Mouse (Mus musculus): ENCODE results near the gene Gm20388. TPM values are rescaled to one million over a fixed set of nuclear protein-coding genes. Genes with fewer than 3 reads are reported as not detected.

The Gm20388 gene
- polyA plus RNA-seq, 1 experiment = 0.36 TPM

DNA sequence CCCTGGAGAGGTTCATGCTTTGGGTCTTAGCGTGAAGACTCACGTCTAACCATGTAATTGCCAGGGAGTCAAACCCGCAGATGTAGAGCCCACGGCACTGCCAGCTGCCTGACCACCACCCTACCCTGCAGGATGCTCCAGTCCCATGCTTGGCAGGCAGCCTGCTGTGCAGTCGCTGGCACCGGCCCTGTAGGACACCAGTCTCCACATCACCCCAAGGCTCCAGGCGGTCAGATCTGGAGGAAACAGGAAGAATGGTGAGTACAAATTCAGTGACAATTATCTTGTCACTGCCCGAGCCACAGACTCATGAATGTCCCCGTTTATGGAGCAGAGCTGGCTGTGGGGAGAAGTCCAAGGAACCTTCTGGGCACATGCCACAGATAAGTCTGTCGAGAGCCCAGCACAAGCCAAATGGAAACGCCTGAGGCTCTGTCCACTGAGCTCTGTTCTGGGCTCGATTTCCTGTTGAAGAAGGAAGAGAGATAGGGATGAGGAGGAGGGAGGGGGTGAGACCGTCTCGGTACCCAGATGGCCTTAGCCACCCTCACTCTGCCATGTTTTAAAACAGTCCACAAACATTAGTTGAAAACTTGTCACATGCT is 1006.3 kb downstream of the Gm20388 start:
- Histone ChIP-seq H3K9me3 (ENCODE audit: control insufficient read depth, low read length) (peaks cover 4% of the 10 kb centered on the region), H3K4me3 (replicated peaks) (no peak overlapping the region), H3K4me1 (ENCODE audit: control insufficient read depth) (no peaks in the 10 kb centered on the region), H3K27me3 (ENCODE audit: control insufficient read depth) (no peaks in the 10 kb centered on the region), H3K36me3 (ENCODE audit: control insufficient read depth) (no peaks in the 10 kb centered on the region)
- TF ChIP-seq TAL1 (IDR thresholded peaks at IDR 0.05; ENCODE audit: low read length) (no peak), GATA1 (IDR thresholded peaks at IDR 0.05; ENCODE audit: low read length) (no peak)

DNA sequence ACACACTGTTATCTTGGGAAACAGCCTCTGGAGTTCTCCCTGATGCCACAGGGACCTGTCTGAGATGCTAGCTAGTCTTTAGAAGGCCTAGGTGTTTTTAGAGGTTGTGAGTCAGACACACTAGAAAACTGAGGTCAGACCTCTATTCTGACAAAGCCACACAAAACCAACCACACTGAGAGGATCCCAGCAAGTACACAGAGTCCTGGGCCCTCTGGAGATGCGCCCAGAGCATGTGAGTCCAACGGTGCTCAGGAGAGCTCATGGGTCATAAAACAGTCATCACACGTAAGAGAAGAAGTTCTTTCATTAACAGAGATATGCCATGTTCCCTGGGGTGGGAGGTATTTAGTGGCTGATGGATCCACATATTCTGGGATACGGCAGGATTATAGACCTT is 1009.9 kb downstream of the Gm20388 start:
- H3K4me1 ChIP-seq (ENCODE audit: control insufficient read depth) = no peaks in the 10 kb centered on the region
- no peak overlapping the region for H3K4me3 ChIP-seq (replicated peaks)
- H3K27me3 ChIP-seq (ENCODE audit: control insufficient read depth) = no peaks in the 10 kb centered on the region
- peaks cover 10% of the 10 kb centered on the region for H3K9me3 ChIP-seq (ENCODE audit: control insufficient read depth, low read length)
- no peak for TF ChIP-seq GATA1 (IDR thresholded peaks at IDR 0.05; ENCODE audit: low read length)
- TF ChIP-seq TAL1 (IDR thresholded peaks at IDR 0.05; ENCODE audit: low read length) = no peak
- no peaks in the 10 kb centered on the region for H3K36me3 ChIP-seq (ENCODE audit: control insufficient read depth)

DNA sequence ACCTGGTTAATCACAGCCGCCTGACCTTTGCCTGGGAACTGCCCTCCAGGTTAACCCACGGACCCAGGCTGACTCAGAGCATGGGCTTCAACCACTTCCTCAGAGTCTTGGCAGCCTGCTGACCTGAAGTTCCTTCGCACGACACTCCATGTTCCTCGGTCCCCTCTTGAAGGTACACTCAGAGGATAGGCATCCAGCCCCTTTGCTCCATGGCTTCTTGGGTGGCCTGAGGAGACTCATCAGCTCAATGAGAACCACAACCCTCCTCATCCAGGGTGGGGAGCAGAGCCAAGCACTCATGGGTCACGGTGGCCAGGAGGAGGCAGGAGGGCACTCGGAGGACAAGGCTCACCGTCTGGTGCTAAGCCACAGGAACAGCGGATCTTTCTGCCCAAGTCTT is 1015.6 kb downstream of the Gm20388 start:
- Histone ChIP-seq H3K9me3 (ENCODE audit: control insufficient read depth, low read length) (peaks cover 10% of the 10 kb centered on the region), H3K4me3 (replicated peaks) (no peak overlapping the region), H3K36me3 (ENCODE audit: control insufficient read depth) (no peaks in the 10 kb centered on the region), H3K4me1 (ENCODE audit: control insufficient read depth) (no peaks in the 10 kb centered on the region), H3K27me3 (ENCODE audit: control insufficient read depth) (no peaks in the 10 kb centered on the region)
- TF ChIP-seq TAL1 (IDR thresholded peaks at IDR 0.05; ENCODE audit: low read length) (no peak), GATA1 (IDR thresholded peaks at IDR 0.05; ENCODE audit: low read length) (no peak)

DNA sequence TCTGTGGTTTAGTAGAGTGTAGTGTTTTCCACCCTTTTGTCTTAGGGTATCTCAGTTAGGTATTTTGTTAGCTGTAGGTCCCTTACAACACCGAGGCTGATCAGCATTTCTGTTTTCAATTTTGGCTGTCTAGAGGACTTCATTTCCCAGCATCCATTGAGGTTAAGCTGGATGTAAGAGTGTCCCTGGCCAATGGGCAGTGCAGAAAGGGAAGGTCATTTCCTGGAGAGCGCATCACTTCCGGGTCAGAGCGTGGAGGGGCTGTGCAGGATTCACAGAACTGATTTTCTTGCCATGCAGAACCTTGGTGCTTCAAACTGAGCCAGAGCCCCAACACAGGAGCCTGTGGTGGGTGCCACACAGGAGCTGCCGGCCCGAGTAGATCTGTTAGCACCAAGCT is 1017.4 kb downstream of the Gm20388 start:
- Histone ChIP-seq H3K4me1 (ENCODE audit: control insufficient read depth) (no peaks in the 10 kb centered on the region), H3K27me3 (ENCODE audit: control insufficient read depth) (no peaks in the 10 kb centered on the region), H3K9me3 (ENCODE audit: control insufficient read depth, low read length) (no peaks in the 10 kb centered on the region), H3K36me3 (ENCODE audit: control insufficient read depth) (no peaks in the 10 kb centered on the region), H3K4me3 (replicated peaks) (no peak overlapping the region)
- TF ChIP-seq TAL1 (IDR thresholded peaks at IDR 0.05; ENCODE audit: low read length) = no peak
- no peak for TF ChIP-seq GATA1 (IDR thresholded peaks at IDR 0.05; ENCODE audit: low read length)

GRCm38 (mm10) chr8:120934596-120934995 is 1024.0 kb downstream of the Gm20388 start:
- H3K9me3 ChIP-seq (ENCODE audit: control insufficient read depth, low read length) = no peaks in the 10 kb centered on the region
- H3K27me3 ChIP-seq (ENCODE audit: control insufficient read depth) = no peaks in the 10 kb centered on the region
- H3K4me1 ChIP-seq (ENCODE audit: control insufficient read depth) = no peaks in the 10 kb centered on the region
- H3K4me3 ChIP-seq (replicated peaks) = no peak overlapping the region
- H3K36me3 ChIP-seq (ENCODE audit: control insufficient read depth) = no peaks in the 10 kb centered on the region
- TF ChIP-seq TAL1 (IDR thresholded peaks at IDR 0.05; ENCODE audit: low read length) = no peak
- no peak for TF ChIP-seq GATA1 (IDR thresholded peaks at IDR 0.05; ENCODE audit: low read length)

DNA sequence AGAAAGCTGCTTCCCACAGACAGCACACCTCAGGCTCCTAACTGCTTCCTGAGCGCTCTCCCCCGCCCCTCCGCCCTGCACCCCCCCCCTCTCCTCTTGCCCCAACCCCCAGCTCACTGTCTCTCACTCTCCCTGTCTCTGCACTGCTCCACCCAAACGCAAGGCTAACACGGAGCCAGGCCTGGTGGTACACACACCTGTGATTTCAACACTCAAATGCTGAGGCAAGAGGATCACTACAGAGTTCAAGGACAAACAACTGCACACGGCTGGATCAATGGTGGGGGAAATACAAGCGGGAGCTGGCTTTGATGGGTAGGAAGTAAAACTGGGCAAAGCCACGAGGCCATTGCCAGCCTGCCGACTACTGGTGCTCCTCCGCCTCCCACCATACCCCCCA is 1026.0 kb downstream of the Gm20388 start:
- H3K9me3 ChIP-seq (ENCODE audit: control insufficient read depth, low read length) = no peaks in the 10 kb centered on the region
- no peaks in the 10 kb centered on the region for H3K27me3 ChIP-seq (ENCODE audit: control insufficient read depth)
- H3K4me3 ChIP-seq (replicated peaks) = no peak overlapping the region
- H3K36me3 ChIP-seq (ENCODE audit: control insufficient read depth) = no peaks in the 10 kb centered on the region
- TF ChIP-seq TAL1 (IDR thresholded peaks at IDR 0.05; ENCODE audit: low read length) (no peak), GATA1 (IDR thresholded peaks at IDR 0.05; ENCODE audit: low read length) (no peak)
- no peaks in the 10 kb centered on the region for H3K4me1 ChIP-seq (ENCODE audit: control insufficient read depth)

DNA sequence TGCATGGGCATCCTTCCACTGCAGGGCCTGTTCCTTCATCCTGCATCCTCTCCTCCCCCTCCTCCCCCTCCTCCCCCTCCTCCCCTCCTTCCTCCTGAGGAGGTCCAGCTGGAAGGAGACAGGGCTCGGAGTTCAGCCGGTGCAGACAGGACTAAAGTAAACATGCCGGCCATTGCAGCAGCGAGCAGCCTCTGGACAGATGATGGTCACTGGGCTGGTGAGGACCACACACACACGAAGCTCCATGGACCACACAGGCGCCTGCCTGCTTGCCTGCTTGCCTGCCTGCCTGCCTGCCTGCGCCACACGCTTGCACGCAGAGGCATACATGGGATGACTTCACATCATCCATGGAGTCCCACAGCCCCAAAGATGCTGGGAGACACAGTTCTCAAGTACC is 1026.8 kb downstream of the Gm20388 start:
- Histone ChIP-seq H3K4me1 (ENCODE audit: control insufficient read depth) (no peaks in the 10 kb centered on the region), H3K4me3 (replicated peaks) (no peak overlapping the region), H3K27me3 (ENCODE audit: control insufficient read depth) (no peaks in the 10 kb centered on the region), H3K36me3 (ENCODE audit: control insufficient read depth) (no peaks in the 10 kb centered on the region), H3K9me3 (ENCODE audit: control insufficient read depth, low read length) (no peaks in the 10 kb centered on the region)
- TF ChIP-seq GATA1 (IDR thresholded peaks at IDR 0.05; ENCODE audit: low read length) (no peak), TAL1 (IDR thresholded peaks at IDR 0.05; ENCODE audit: low read length) (no peak)

DNA sequence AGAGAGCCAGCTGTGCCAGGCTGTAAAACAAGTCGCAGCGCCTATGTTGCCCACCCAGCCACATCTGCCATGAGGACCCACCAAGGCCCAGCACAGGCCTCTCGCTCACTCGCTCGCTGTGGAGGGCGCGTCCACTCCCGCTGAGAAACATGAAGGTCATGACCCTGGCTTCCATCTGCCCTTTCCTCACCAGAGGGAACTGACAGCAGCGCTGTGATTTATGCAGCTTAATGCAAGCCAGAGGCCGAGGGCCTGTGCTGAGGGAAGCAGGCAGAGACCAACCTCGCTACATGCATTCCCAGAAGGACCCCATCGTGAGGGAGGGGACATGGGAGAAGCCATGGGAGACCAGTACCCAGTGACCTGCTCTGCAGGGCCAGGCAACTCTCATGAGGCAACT is 1029.6 kb downstream of the Gm20388 start:
- H3K4me1 ChIP-seq (ENCODE audit: control insufficient read depth) = no peaks in the 10 kb centered on the region
- H3K36me3 ChIP-seq (ENCODE audit: control insufficient read depth) = no peaks in the 10 kb centered on the region
- H3K4me3 ChIP-seq (replicated peaks) = no peak overlapping the region
- H3K27me3 ChIP-seq (ENCODE audit: control insufficient read depth) = no peaks in the 10 kb centered on the region
- no peak for TF ChIP-seq TAL1 (IDR thresholded peaks at IDR 0.05; ENCODE audit: low read length)
- TF ChIP-seq GATA1 (IDR thresholded peaks at IDR 0.05; ENCODE audit: low read length) = no peak
- no peaks in the 10 kb centered on the region for H3K9me3 ChIP-seq (ENCODE audit: control insufficient read depth, low read length)

DNA sequence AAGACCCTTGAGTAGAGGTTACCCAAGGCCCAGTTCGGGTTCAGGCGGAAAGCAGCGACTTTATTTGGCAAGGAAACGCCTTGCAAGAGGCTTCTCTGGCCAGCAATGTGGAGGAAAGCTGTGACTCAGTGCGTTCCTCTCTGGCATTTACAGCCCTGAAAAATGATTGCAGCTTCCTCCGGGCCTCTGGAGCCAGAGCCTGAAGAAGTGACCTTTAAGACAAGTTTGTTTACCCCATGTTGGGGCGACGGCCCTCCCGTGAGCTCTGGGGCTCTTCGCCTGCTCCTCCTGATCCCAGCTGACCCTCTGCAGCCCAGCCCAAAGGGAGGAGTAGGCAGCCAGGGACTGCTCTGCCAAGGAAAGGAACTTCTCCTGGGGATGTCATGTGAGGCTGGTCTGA is 1036.6 kb downstream of the Gm20388 start:
- Histone ChIP-seq H3K36me3 (ENCODE audit: control insufficient read depth) (no peaks in the 10 kb centered on the region), H3K4me1 (ENCODE audit: control insufficient read depth) (no peaks in the 10 kb centered on the region), H3K27me3 (ENCODE audit: control insufficient read depth) (peaks cover 5% of the 10 kb centered on the region; the same call in 1 of the 2 replicates), H3K9me3 (ENCODE audit: control insufficient read depth, low read length) (no peaks in the 10 kb centered on the region), H3K4me3 (replicated peaks) (no peak overlapping the region)
- TF ChIP-seq TAL1 (IDR thresholded peaks at IDR 0.05; ENCODE audit: low read length) (no peak), GATA1 (IDR thresholded peaks at IDR 0.05; ENCODE audit: low read length) (no peak)

DNA sequence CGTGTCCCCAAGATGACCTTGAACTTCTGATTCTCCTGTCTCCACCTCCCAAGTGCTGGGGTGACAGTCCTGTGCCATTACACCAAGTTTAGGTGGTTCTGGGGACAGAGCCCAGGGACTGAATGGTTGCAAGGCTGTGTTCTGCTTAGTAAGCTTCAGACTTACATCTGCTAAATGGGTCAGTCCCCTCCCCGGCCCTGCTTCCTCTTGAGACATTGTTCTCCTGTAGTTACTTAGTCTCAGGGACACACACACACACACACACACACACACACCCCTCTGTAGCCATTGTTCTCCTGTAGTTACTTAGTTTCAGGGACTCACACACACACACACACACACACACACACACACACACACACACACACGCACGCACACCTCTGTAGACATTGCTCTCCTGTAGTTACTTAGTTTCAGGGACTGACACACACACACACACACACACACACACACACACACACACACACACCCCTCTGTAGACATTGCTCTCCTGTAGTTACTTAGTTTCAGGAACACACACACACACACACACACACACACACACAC is 1037.5 kb downstream of the Gm20388 start:
- Histone ChIP-seq H3K36me3 (ENCODE audit: control insufficient read depth) (no peaks in the 10 kb centered on the region), H3K27me3 (ENCODE audit: control insufficient read depth) (peaks cover 5% of the 10 kb centered on the region; the same call in 1 of the 2 replicates), H3K9me3 (ENCODE audit: control insufficient read depth, low read length) (no peaks in the 10 kb centered on the region), H3K4me1 (ENCODE audit: control insufficient read depth) (no peaks in the 10 kb centered on the region), H3K4me3 (replicated peaks) (no peak overlapping the region)
- TF ChIP-seq GATA1 (IDR thresholded peaks at IDR 0.05; ENCODE audit: low read length) (no peak), TAL1 (IDR thresholded peaks at IDR 0.05; ENCODE audit: low read length) (no peak)

All from erythroblast, embryonic 14.5 days (primary cell).